Comparison of ENCODE assay signal across 7 mouse cellular contexts in genomic region chr13:3537594-3538222, GRCm38 (mm10). TPM values are rescaled to one million over a fixed set of nuclear protein-coding genes. Genes with fewer than 3 reads are reported as not detected.
DNase-seq lines count a peak whose midpoint lies in the region; ATAC-seq and TF ChIP-seq lines count a peak whose summit lies in the region.

Gene Gdi2 (plus strand): TSS chr13:3538063.

- no peaks in the 10 kb centered on the region for H3K27me3 ChIP-seq in intestine, postnatal 0 days (replicated peaks; ENCODE audit: control insufficient read depth, insufficient read depth, low read length)
- H3K27me3 ChIP-seq in midbrain, embryonic 12.5 days = no peaks in the 10 kb centered on the region
- no peaks in the 10 kb centered on the region for H3K27me3 ChIP-seq in small intestine, adult 2 months (ENCODE audit: control insufficient read depth, insufficient read depth, low read length)

- peak; percentile 92 for DNase-seq in adrenal gland, adult 8-10 months
- DNase-seq in embryo, embryonic 9.5 days (ENCODE audit: extremely low spot score) = peak; percentile 97
- DNase-seq in gonadal fat pad, adult 2 months (ENCODE audit: low read depth) = peak; percentile 68
- peak; percentile 97 for DNase-seq in left cerebral cortex, postnatal 4 days

- H3K4me1 ChIP-seq in intestine, postnatal 0 days (replicated peaks; ENCODE audit: control insufficient read depth, insufficient read depth, low read length) = peaks cover 15% of the 10 kb centered on the region
- H3K4me1 ChIP-seq in midbrain, embryonic 12.5 days = peaks cover 27% of the 10 kb centered on the region
- H3K4me1 ChIP-seq in small intestine, adult 2 months (ENCODE audit: control insufficient read depth, insufficient read depth, insufficient read length, low read length) = peaks cover 18% of the 10 kb centered on the region

- TF ChIP-seq CTCF in intestine, postnatal 0 days (IDR thresholded peaks at IDR 0.05; ENCODE audit: low read depth) = no peak
- no peak for TF ChIP-seq CTCF in small intestine, adult 2 months (IDR thresholded peaks at IDR 0.05; ENCODE audit: extremely low read depth, insufficient read length, insufficient replicate concordance, low read depth, low read length)

- no peaks in the 10 kb centered on the region for H3K36me3 ChIP-seq in intestine, postnatal 0 days (ENCODE audit: control insufficient read depth, insufficient read depth)
- H3K36me3 ChIP-seq in midbrain, embryonic 12.5 days = no peaks in the 10 kb centered on the region
- H3K36me3 ChIP-seq in small intestine, adult 2 months (ENCODE audit: control insufficient read depth, insufficient read depth, low read length) = 0 out of 2 replicates have a peak, but pooled peaks cover 5% of the 10 kb centered on the region

- H3K9ac ChIP-seq in intestine, postnatal 0 days (ENCODE audit: low read depth, low read length) = peak within 1 kb of the TSS; percentile 97
- H3K9ac ChIP-seq in midbrain, embryonic 12.5 days (replicated peaks) = peak within 1 kb of the TSS; percentile 96

- intact Hi-C loops in left cerebral cortex, postnatal 4 days (cut with DNase I) = no loop called here

- peak within 1 kb of the TSS; percentile 82 for H3K4me3 ChIP-seq in intestine, postnatal 0 days (ENCODE audit: low read depth, low read length)
- H3K4me3 ChIP-seq in midbrain, embryonic 12.5 days = peak within 1 kb of the TSS; percentile 96
- H3K4me3 ChIP-seq in small intestine, adult 2 months (ENCODE audit: low read depth, low read length) = peak within 1 kb of the TSS; percentile 86

- peak; percentile 53 for TF ChIP-seq POLR2A in small intestine, adult 2 months (IDR thresholded peaks at IDR 0.05; ENCODE audit: low read depth, low read length)

- peak within 1 kb of the TSS; percentile 81 for H3K4me2 ChIP-seq in intestine, postnatal 0 days (replicated peaks; ENCODE audit: low read depth)
- peak within 1 kb of the TSS; percentile 75 for H3K4me2 ChIP-seq in midbrain, embryonic 12.5 days (replicated peaks)

- WGBS in intestine, postnatal 0 days = under 1% methylated on average over 40 of the region's 47 CpGs
- WGBS in midbrain, embryonic 12.5 days = under 1% methylated on average over 29 of the region's 47 CpGs
- under 1% methylated on average over 41 of the region's 47 CpGs for WGBS in small intestine, adult 2 months

- H3K27ac ChIP-seq in intestine, postnatal 0 days (ENCODE audit: low read depth, low read length) = peak within 1 kb of the TSS; percentile 99
- H3K27ac ChIP-seq in midbrain, embryonic 12.5 days (replicated peaks) = peak within 1 kb of the TSS; percentile 99
- H3K27ac ChIP-seq in small intestine, adult 2 months (ENCODE audit: insufficient read depth, low read depth, low read length) = peak within 1 kb of the TSS; percentile 98

- no peaks in the 10 kb centered on the region for H3K9me3 ChIP-seq in intestine, postnatal 0 days (ENCODE audit: control insufficient read depth)
- H3K9me3 ChIP-seq in midbrain, embryonic 12.5 days = no peaks in the 10 kb centered on the region

- peak; percentile 97 for ATAC-seq in intestine, postnatal 0 days
- ATAC-seq in midbrain, embryonic 12.5 days (ENCODE audit: low FRiP score, low read depth) = peak; percentile 97

RNA-seq across cellular contexts. Expression of gene Gdi2, which starts in this region (rescaled TPM):
- 100 to 1,000 TPM; 325 to 380 (median 334) TPM for total RNA-seq in adrenal gland, adult 8-10 months (2022)
- 196 and 205 TPM in 2 replicates for polyA plus RNA-seq in gonadal fat pad, adult 2 months (2012; rRNA removed)
- polyA plus RNA-seq in intestine, postnatal 0 days (2015; fragmentation: Nextera tagmentation; extraction: Ambion mirVana) = 450 and 460 TPM in 2 replicates
- 100 to 1,000 TPM; 360 to 391 TPM for total RNA-seq in left cerebral cortex, postnatal 4 days (2021)
- polyA plus RNA-seq in midbrain, embryonic 12.5 days (2016; fragmentation: Nextera tagmentation; extraction: Ambion mirVana) = 416 and 429 TPM in 2 replicates
- 69.7 and 115 TPM in 2 replicates for polyA plus RNA-seq in small intestine, adult 2 months (2012; rRNA removed)

Comparison
In these comparisons a context has a peak if more than half of its experiments do, and no peak if none do; other contexts are left out.
1. Peak in every context shown above with its lines: DNase-seq, ATAC-seq, H3K4me3 ChIP-seq and H3K27ac ChIP-seq.